Mouse (Mus musculus): ENCODE measurements around the gene B4galt2.

DNA sequence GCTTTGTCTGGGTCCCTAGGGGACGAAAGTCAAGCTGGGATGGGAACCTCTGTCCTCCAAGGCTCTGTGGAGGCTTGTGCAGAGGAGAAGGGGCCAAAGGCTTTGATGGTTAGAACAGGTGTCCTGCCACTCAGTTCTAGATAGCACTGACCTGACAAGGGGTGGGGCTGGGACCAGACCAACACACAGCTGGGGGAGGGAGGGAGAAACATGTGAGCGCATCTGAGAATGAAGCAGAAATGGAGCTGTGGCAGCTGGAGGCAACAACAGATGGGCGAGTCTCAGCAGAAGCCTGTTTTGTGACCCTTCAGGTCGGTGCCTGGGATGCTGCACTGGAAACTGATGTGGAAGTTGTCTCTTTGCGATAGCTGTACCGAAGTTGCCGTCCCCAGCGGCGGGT is 14.0 kb downstream of the B4galt2 start:
- TF ChIP-seq CTCF (IDR thresholded peaks at IDR 0.05; ENCODE audit: low read depth) (no peak), EP300 (IDR thresholded peaks at IDR 0.05; ENCODE audit: low read depth) (no peak)

Data from heart, postnatal 0 days (tissue).